Mouse (Mus musculus) heart, postnatal 4 days (tissue): ENCODE results near the gene Fbxw5. TPM values are rescaled to one million over a fixed set of nuclear protein-coding genes. Genes with fewer than 3 reads are reported as not detected.

ENCODE experiments used
- DNase-seq: peaks from one replicate; pipeline ENCODE4 v3.0.0; 2021
- total RNA-seq, 2 experiments: library from RNA; stranded (reverse); gene quantifications; 2 replicates each; pipeline ENCODE4 v1.2.3; 2021

Fbxw5 gene
- total RNA-seq, 2 experiments from 2014 or later: 93.6 to 98.6 TPM

DNA sequence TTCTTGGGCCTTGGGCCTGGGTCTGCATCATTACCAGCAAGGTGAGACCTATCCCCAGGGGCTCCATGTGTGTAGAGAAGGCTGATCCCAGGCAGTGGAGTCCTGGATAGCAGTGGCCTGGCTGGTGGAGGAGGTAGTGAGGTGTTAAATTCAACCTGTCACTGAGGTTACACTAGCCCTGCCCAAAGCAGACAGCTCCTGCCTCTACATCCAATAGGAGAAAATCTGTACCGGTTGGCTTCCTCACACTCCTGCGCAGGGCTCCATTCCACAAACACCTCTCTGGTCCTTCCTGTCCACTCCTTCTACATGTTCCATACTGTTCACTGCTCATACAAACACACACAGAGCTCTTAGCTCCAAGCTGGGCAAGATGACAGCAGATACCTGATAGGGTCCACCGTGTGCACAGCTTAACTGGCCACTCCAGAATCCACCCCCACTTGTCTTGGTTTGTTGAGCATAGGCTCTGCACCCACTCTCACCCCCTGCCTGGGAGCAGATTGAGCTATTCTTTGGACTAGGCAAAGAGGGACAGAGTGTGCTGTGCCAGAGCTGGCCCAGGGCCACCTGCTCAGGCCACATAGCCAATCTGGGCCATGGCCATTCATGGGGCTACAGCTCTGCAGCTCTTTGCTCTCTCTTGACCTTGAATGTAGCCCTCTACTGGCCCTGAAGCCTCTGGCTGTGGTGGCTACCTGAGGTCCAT is 22.4 kb upstream of the Fbxw5 start:
- no peak for DNase-seq

GRCm38 (mm10) chr2:25479551-25480311 is 20.8 kb upstream of the Fbxw5 start:
- DNase-seq: no peak

DNA sequence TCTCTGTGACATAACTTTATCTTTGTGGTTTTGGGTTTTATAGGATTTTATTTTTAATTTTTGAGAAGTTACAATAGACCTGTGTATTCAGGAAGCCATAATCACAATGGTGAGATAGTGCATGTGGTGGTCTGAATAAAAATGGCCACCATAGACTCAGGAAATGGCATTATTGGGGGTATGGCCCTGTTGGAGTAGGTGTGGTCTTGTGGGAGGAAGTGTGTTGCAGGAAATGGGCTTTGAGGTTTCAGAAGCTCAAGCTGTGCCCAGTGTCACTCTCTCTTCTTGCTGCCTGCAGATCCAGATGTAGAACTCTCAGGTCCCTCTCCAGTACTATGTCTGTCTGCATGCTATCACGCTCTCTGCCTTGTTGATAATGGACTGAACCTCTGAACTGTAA is 20.0 kb upstream of the Fbxw5 start:
- DNase-seq: no peak

- DNase-seq: peak; percentile 44
Measured at GRCm38 (mm10) chr2:25482969-25483368, 17.6 kb upstream of the Fbxw5 start.

- no peak for DNase-seq
Measured at GRCm38 (mm10) chr2:25484901-25485647, 15.5 kb upstream of the Fbxw5 start.

GRCm38 (mm10) chr2:25487965-25488670 is 12.4 kb upstream of the Fbxw5 start:
- DNase-seq: no peak

- no peak for DNase-seq
Measured at GRCm38 (mm10) chr2:25488671-25489068, 11.9 kb upstream of the Fbxw5 start.

DNA sequence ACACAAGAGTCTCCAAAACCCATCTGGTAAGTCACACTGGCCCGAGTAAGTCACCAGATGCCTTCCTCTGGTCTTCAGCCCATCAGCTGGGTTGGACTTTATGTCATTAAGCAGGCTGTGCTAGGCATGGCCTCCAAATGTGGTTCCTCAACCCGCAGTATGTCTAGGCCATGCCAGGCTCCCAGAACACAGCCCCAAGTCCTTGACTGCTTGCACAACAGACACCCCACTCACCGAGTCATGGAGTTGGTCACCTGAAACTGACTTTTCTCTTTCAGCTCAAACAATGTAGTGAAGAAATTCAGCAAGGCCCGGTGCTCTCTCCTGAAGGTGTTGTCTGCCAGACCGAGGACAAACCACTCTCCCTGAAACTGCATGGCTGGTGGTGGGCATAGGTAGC is 7.6 kb upstream of the Fbxw5 start:
- no peak for DNase-seq

DNA sequence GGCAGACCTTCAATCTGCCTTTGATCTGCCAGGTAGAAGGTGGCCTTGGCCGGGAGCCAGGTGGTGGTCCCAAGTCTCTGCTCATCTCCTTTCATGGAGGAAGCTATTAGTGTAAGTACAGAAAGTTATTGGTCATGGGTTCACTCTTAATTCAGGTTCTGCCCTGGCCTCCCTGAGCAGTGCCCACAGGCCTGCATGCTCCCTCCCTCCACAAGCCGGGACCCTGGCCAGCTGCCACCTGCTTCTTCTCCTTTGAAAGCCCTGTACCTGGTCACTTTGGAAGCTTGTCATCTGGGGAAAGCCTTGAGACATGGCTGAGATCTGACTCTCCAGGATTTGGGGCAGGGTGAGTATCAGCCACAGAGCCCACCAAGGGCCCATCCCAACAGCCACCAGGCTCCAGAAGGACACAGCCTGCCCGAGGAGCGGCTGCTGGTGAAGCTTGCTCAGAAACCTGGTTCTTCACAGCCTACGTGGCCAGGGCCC is 7.0 kb upstream of the Fbxw5 start, which contains the start of gene Lcn12:
Gene Lcn12, minus strand, starts transcription at position 436 of the 486 bp plus-strand sequence.
- no peak for DNase-seq

GRCm38 (mm10) chr2:25496462-25496861 is 4.1 kb upstream of the Fbxw5 start:
- DNase-seq: no peak

GRCm38 (mm10) chr2:25497846-25498575 is 2.5 kb upstream of the Fbxw5 start:
- no peak for DNase-seq

GRCm38 (mm10) chr2:25498622-25499478 is 1.7 kb upstream of the Fbxw5 start:
- DNase-seq: no peak

GRCm38 (mm10) chr2:25500071-25500575 is 427 bp upstream of the Fbxw5 start:
- no peak for DNase-seq

- DNase-seq: no peak
Measured at GRCm38 (mm10) chr2:25501593-25502486, 1.3 kb downstream of the Fbxw5 start, which contains the start of gene C8g. C8g (minus strand) TSS chr2:25501719.

GRCm38 (mm10) chr2:25502726-25503125 is 2.2 kb downstream of the Fbxw5 start:
- DNase-seq: no peak

GRCm38 (mm10) chr2:25504538-25504937 is 4.0 kb downstream of the Fbxw5 start:
- DNase-seq: no peak

- no peak for DNase-seq
Measured at GRCm38 (mm10) chr2:25505000-25505399, 4.5 kb downstream of the Fbxw5 start.

DNA sequence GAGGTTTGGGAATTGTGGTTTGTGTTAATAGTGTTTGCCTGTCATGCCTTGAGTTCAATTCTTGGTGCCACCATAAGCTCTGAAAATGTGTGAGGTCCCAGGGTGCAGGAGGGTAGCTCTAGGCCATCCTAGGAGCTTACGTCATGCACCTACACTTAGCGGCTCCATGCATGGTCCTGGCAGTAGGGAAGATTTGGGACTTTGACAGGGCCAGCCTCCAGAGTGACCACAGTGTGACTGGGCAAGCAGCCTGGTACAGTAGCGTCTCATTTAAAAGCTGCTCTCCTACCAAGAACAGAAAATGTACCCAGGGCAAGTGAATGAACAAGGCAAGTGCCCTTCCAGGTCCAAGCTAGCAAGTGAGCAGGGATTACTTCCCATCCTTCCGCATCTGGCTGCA is 5.3 kb downstream of the Fbxw5 start:
- DNase-seq: no peak

DNA sequence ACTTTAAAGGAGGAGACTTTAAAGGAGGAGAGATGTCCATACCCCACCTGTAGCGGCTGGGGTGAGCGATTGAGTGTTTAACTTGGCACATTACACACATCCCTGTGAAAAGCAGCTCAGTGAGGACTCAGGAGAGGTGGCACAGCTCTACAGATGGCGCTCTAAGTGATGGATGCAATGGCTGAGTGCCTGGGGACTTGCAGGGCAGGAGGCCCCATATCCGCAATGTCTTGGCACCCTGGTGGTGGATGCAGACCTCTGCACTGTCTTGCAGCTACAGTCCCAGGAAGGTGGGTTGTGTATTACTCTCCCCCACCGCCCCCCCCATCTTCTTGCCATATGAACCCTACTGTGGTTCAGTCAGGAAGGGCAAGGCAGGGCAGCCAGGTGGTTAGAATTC is 6.4 kb downstream of the Fbxw5 start:
- DNase-seq: no peak
